Mouse (Mus musculus): ENCODE results near the gene Notch2. TPM values are rescaled to one million over a fixed set of nuclear protein-coding genes. Genes with fewer than 3 reads are reported as not detected.

Gene Notch2
- polyA plus RNA-seq, 1 experiment from 2014 or later, result 10.8 TPM

DNA sequence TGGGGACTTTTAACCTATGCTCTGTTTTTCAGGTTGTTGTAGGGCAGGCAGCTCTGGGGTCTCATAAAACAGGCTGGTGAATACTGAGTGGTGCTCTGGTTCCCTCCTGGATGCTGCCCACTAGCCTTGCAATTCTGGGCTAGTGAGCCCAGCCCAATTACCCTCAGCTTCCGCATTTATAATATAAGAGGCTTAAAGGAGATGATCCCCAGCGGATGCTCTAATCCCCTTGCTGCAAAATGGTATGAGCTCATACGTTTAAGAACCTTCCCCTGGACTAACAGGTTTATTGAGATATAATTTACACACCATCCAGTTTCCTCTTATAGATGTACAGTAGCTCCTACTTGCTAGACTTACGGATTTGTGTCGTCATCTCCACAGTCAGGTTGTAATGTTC is 64.5 kb downstream of the Notch2 start:
- Histone ChIP-seq H3K36me3 (ENCODE audit: control insufficient read depth, insufficient read depth, low read length) (0 out of 2 replicates have a peak, but pooled peaks cover 2% of the 10 kb centered on the region), H3K4me2 (ENCODE audit: low read length) (no peak overlapping the region), H3K4me1 (ENCODE audit: control insufficient read depth, insufficient read depth, low read length) (0 out of 2 replicates have a peak, but pooled peaks cover 3% of the 10 kb centered on the region), H3K4me3 (replicated peaks; ENCODE audit: low read depth, low read length) (no peak overlapping the region), H3K27ac (replicated peaks; ENCODE audit: low read depth, low read length) (no peak overlapping the region), H3K9ac (replicated peaks; ENCODE audit: low read length) (no peak overlapping the region), H3K9me3 (ENCODE audit: control insufficient read depth, low read length) (no peaks in the 10 kb centered on the region), H3K27me3 (ENCODE audit: control insufficient read depth, insufficient read depth, low read length) (no peaks in the 10 kb centered on the region)
- DNase-seq (peak; percentile 42), ATAC-seq (ENCODE audit: low FRiP score, low TSS enrichment) (no peak)
- WGBS, result 58% methylated on average over 5 of the region's 5 CpGs

DNA sequence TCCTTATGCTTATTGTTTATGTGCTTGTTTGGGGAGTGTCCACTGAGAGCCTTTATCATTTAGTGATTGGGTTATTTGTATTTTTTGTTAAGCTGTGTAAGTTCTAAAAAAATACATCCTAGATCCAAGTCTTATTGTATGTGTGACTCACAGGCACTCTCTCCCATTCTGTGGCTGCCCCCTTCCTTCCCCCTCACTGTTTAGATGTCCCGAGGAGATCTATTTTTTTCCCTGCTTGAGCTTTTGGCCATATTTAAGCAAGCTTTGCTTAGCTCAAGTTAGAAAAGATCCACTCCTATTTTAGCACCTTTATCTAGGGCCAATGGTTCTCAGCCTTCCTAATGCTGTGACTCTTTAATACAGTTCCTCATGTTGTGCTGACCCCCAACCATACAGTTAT is 65.5 kb downstream of the Notch2 start:
- Histone ChIP-seq H3K36me3 (ENCODE audit: control insufficient read depth, insufficient read depth, low read length) (0 out of 2 replicates have a peak, but pooled peaks cover 2% of the 10 kb centered on the region), H3K27me3 (ENCODE audit: control insufficient read depth, insufficient read depth, low read length) (no peaks in the 10 kb centered on the region), H3K27ac (replicated peaks; ENCODE audit: low read depth, low read length) (no peak overlapping the region), H3K9me3 (ENCODE audit: control insufficient read depth, low read length) (no peaks in the 10 kb centered on the region), H3K4me2 (ENCODE audit: low read length) (no peak overlapping the region), H3K4me1 (ENCODE audit: control insufficient read depth, insufficient read depth, low read length) (0 out of 2 replicates have a peak, but pooled peaks cover 3% of the 10 kb centered on the region), H3K9ac (replicated peaks; ENCODE audit: low read length) (no peak overlapping the region), H3K4me3 (replicated peaks; ENCODE audit: low read depth, low read length) (no peak overlapping the region)
- 94% methylated on average over 1 of the region's 1 CpGs for WGBS
- DNase-seq, result no peak
- no peak for ATAC-seq (ENCODE audit: low FRiP score, low TSS enrichment)

DNA sequence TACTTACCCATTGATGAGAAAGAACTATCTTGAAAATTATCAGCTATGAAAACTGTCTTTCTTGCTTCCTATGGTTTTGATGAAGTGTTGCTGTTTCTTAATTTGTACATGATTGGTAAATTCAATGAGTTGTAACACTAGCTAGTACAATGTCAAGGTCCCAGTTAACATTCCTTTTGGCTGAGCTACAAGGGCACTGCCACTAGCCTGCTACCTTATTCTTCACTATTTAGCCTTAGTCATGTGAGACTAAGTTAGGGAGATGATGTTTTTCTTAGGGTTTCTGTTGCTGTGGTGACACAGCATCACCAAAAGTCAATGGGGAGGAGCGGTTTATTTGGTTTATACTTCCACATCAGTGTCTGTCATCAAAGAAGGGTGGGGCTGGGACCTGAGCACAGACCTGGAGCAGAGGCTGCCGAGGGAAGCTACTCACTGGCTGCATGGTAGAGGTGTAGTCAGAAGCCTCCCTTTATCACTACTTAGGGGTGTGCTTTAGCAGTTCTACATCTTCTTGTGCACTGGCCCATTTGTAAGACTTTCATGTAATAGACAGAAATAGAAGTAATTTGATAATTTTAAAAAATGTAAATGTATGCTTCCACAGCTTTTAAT is 66.4 kb downstream of the Notch2 start:
- H3K27ac ChIP-seq (replicated peaks; ENCODE audit: low read depth, low read length), result no peak overlapping the region
- H3K9me3 ChIP-seq (ENCODE audit: control insufficient read depth, low read length), result no peaks in the 10 kb centered on the region
- 88% methylated on average over 2 of the region's 2 CpGs for WGBS
- no peaks in the 10 kb centered on the region for H3K27me3 ChIP-seq (ENCODE audit: control insufficient read depth, insufficient read depth, low read length)
- no peak overlapping the region for H3K9ac ChIP-seq (replicated peaks; ENCODE audit: low read length)
- H3K4me1 ChIP-seq (ENCODE audit: control insufficient read depth, insufficient read depth, low read length), result 0 out of 2 replicates have a peak, but pooled peaks cover 3% of the 10 kb centered on the region
- no peak for DNase-seq
- H3K36me3 ChIP-seq (ENCODE audit: control insufficient read depth, insufficient read depth, low read length), result 0 out of 2 replicates have a peak, but pooled peaks cover 2% of the 10 kb centered on the region
- H3K4me3 ChIP-seq (replicated peaks; ENCODE audit: low read depth, low read length), result no peak overlapping the region
- H3K4me2 ChIP-seq (ENCODE audit: low read length), result no peak overlapping the region
- ATAC-seq (ENCODE audit: low FRiP score, low TSS enrichment), result no peak

DNA sequence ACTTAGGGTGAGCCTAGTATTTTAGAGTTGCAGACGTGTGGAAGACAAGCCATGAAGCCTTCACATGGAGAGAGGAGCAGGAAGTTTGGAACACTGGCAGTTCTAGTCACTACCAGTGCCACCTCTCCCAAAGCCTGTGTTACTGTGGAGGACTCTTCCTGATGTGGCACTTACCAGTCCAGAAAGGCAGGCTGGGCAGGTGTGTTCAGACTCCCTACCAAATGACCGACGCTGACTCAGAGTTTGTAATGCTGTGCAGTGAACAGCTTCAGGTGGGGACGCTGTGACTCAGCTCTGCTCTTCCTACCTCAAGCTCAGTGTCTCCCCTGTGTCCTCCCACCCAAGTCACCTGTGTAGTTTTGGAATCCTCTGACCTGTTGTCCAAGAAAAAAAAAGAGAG is 67.3 kb downstream of the Notch2 start:
- no peak overlapping the region for H3K27ac ChIP-seq (replicated peaks; ENCODE audit: low read depth, low read length)
- 92% methylated on average over 4 of the region's 4 CpGs for WGBS
- no peaks in the 10 kb centered on the region for H3K27me3 ChIP-seq (ENCODE audit: control insufficient read depth, insufficient read depth, low read length)
- ATAC-seq (ENCODE audit: low FRiP score, low TSS enrichment) (no peak), DNase-seq (no peak)
- H3K36me3 ChIP-seq (ENCODE audit: control insufficient read depth, insufficient read depth, low read length), result no peaks in the 10 kb centered on the region
- H3K9me3 ChIP-seq (ENCODE audit: control insufficient read depth, low read length), result no peaks in the 10 kb centered on the region
- no peak overlapping the region for H3K9ac ChIP-seq (replicated peaks; ENCODE audit: low read length)
- no peak overlapping the region for H3K4me2 ChIP-seq (ENCODE audit: low read length)
- H3K4me1 ChIP-seq (ENCODE audit: control insufficient read depth, insufficient read depth, low read length), result no peaks in the 10 kb centered on the region
- H3K4me3 ChIP-seq (replicated peaks; ENCODE audit: low read depth, low read length), result no peak overlapping the region

DNA sequence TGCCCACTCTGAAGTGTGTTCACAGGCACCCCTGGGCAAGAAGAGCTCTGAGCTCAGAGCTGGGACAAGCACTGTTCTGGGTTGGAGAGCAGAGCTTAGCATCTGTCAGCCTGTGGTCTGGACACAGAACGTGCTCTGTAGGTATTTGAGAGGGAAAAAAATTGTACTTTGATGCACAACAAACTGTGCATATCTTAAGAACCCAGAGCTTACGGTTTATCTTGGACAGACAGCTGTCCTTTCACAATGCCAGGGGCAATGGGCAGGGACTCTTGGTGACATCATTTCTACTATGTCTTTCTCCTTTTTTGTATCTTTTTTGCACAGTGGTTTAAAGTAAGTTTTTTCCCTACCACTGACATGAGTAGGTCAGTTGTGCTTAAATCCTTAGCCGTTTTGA is 68.9 kb downstream of the Notch2 start:
- Histone ChIP-seq H3K36me3 (ENCODE audit: control insufficient read depth, insufficient read depth, low read length) (no peaks in the 10 kb centered on the region), H3K27me3 (ENCODE audit: control insufficient read depth, insufficient read depth, low read length) (no peaks in the 10 kb centered on the region), H3K4me3 (replicated peaks; ENCODE audit: low read depth, low read length) (no peak overlapping the region), H3K4me2 (ENCODE audit: low read length) (no peak overlapping the region), H3K9ac (replicated peaks; ENCODE audit: low read length) (no peak overlapping the region), H3K4me1 (ENCODE audit: control insufficient read depth, insufficient read depth, low read length) (no peaks in the 10 kb centered on the region), H3K27ac (replicated peaks; ENCODE audit: low read depth, low read length) (no peak overlapping the region), H3K9me3 (ENCODE audit: control insufficient read depth, low read length) (no peaks in the 10 kb centered on the region)
- 90% methylated on average over 3 of the region's 3 CpGs for WGBS
- DNase-seq (no peak), ATAC-seq (ENCODE audit: low FRiP score, low TSS enrichment) (no peak)

DNA sequence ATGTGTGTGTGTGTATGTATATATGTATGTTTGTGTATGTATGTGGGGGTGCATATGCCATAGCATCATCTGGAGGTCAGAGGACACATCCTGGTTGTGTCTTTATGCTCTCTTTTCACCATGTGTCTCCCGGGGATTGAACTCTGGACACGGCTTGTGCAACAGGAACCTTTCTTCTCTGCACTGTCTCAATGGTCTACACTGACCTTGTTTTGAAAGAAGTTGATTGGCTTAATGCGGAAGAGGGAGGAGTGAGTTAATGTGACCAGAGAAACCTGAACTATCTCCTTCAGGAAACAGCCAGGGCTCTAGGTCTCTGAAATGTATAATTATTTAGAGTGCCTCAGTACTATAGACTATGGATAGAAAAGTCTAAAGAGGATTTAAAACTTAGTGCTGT is 69.6 kb downstream of the Notch2 start:
- ATAC-seq (ENCODE audit: low FRiP score, low TSS enrichment) (no peak), DNase-seq (no peak)
- Histone ChIP-seq H3K4me1 (ENCODE audit: control insufficient read depth, insufficient read depth, low read length) (no peaks in the 10 kb centered on the region), H3K9me3 (ENCODE audit: control insufficient read depth, low read length) (no peaks in the 10 kb centered on the region), H3K4me3 (replicated peaks; ENCODE audit: low read depth, low read length) (no peak overlapping the region), H3K27ac (replicated peaks; ENCODE audit: low read depth, low read length) (no peak overlapping the region), H3K9ac (replicated peaks; ENCODE audit: low read length) (no peak overlapping the region), H3K36me3 (ENCODE audit: control insufficient read depth, insufficient read depth, low read length) (no peaks in the 10 kb centered on the region), H3K27me3 (ENCODE audit: control insufficient read depth, insufficient read depth, low read length) (no peaks in the 10 kb centered on the region), H3K4me2 (ENCODE audit: low read length) (no peak overlapping the region)
- 87% methylated on average over 3 of the region's 3 CpGs for WGBS

DNA sequence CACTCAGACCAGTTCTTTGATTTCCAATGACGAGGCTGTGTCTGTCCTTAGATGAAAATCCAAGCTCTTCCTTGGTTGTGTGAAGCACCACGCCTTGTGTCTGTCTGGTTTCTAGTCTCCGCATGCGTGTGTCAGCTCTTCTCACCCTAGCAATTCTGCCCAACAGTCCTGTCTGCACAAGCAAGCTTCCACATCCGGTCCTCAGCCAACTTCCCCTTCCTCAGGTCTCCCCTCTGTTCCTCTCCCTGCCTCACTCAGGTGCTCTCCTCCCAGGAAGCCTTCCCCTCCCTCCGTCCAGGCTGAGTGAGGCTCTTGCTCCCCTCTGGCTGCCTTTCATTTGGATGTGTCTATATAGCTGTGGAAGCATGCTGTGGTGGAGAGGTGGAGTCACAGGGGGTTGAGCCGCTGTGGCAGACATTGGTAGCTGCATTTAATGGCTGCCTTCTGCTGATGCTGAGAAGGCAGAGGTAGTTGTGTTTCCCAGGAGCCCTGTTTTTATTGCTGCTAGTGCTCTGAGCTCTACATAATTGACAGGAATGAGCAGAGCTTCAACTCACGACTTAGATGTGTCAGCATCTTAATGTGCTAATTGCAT is 70.8 kb downstream of the Notch2 start:
- ATAC-seq (ENCODE audit: low FRiP score, low TSS enrichment), result no peak
- no peak overlapping the region; the same call in 1 of the 2 replicates for H3K27ac ChIP-seq (replicated peaks; ENCODE audit: low read depth, low read length)
- WGBS, result 75% methylated on average over 8 of the region's 8 CpGs

DNA sequence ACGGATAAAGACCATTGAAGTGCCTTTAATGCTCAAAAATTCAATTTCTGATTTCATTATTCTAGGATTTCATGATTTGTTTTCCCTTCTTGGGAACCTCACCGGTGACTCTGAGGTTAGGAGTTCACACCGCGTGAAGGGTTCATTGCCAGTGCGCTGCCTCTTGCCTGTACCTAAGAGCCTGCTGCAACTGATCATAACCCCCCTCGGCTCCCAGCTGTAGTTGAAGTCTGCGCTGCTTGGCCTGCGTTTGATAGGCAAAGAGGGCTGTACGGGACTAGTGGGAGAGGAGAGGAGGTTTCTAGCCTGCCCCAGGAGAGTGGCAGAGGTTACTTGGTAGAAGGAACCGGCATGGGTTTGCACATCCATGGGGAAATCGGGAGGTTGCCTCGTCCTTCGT is 71.5 kb downstream of the Notch2 start:
- H3K4me3 ChIP-seq (replicated peaks; ENCODE audit: low read depth, low read length), result no peak overlapping the region
- 87% methylated on average over 13 of the region's 13 CpGs for WGBS
- H3K27me3 ChIP-seq (ENCODE audit: control insufficient read depth, insufficient read depth, low read length), result no peaks in the 10 kb centered on the region
- ATAC-seq (ENCODE audit: low FRiP score, low TSS enrichment) (no peak), DNase-seq (no peak)
- H3K4me2 ChIP-seq (ENCODE audit: low read length), result no peak overlapping the region
- no peaks in the 10 kb centered on the region for H3K9me3 ChIP-seq (ENCODE audit: control insufficient read depth, low read length)
- H3K36me3 ChIP-seq (ENCODE audit: control insufficient read depth, insufficient read depth, low read length), result no peaks in the 10 kb centered on the region
- no peaks in the 10 kb centered on the region for H3K4me1 ChIP-seq (ENCODE audit: control insufficient read depth, insufficient read depth, low read length)
- H3K27ac ChIP-seq (replicated peaks; ENCODE audit: low read depth, low read length), result no peak overlapping the region
- H3K9ac ChIP-seq (replicated peaks; ENCODE audit: low read length), result no peak overlapping the region

More for the DNA sequence above, 70.8 kb downstream of the Notch2 start:
- no peaks in the 10 kb centered on the region for H3K4me1 ChIP-seq (ENCODE audit: control insufficient read depth, insufficient read depth, low read length)
- no peaks in the 10 kb centered on the region for H3K36me3 ChIP-seq (ENCODE audit: control insufficient read depth, insufficient read depth, low read length)
- DNase-seq, result no peak
- no peak overlapping the region for H3K9ac ChIP-seq (replicated peaks; ENCODE audit: low read length)
- H3K9me3 ChIP-seq (ENCODE audit: control insufficient read depth, low read length), result no peaks in the 10 kb centered on the region
- H3K4me2 ChIP-seq (ENCODE audit: low read length), result no peak overlapping the region
- H3K27me3 ChIP-seq (ENCODE audit: control insufficient read depth, insufficient read depth, low read length), result no peaks in the 10 kb centered on the region
- H3K4me3 ChIP-seq (replicated peaks; ENCODE audit: low read depth, low read length), result no peak overlapping the region

DNA sequence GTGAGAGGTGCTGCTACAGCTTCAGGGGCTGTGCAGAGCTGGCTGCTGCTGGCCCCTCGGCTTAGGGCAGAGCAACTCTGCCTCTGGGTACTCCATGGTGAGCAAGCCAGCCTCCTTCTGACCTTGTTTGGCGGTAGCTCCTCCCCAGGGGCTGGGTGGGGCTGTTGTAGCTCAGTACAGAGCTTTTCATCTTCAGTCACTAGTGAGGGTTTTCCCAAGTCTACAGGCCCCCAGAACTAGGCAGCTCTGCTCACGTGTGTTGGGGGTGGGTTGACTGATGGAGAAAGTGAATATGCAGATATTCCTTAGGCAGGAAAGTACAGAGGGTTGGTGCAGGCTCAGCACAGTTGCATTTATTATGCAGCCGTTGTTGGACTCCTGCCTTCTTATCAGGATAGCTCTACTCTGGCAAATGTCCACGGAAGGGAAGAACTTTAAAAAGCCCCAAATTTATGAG is 72.5 kb downstream of the Notch2 start:
- Histone ChIP-seq H3K4me3 (replicated peaks; ENCODE audit: low read depth, low read length) (no peak overlapping the region), H3K27me3 (ENCODE audit: control insufficient read depth, insufficient read depth, low read length) (no peaks in the 10 kb centered on the region), H3K9me3 (ENCODE audit: control insufficient read depth, low read length) (no peaks in the 10 kb centered on the region), H3K4me2 (ENCODE audit: low read length) (no peak overlapping the region), H3K9ac (replicated peaks; ENCODE audit: low read length) (no peak overlapping the region), H3K27ac (replicated peaks; ENCODE audit: low read depth, low read length) (no peak overlapping the region), H3K36me3 (ENCODE audit: control insufficient read depth, insufficient read depth, low read length) (no peaks in the 10 kb centered on the region), H3K4me1 (ENCODE audit: control insufficient read depth, insufficient read depth, low read length) (no peaks in the 10 kb centered on the region)
- 48% methylated on average over 5 of the region's 5 CpGs for WGBS
- no peak for ATAC-seq (ENCODE audit: low FRiP score, low TSS enrichment)
- DNase-seq, result no peak

All from midbrain, embryonic 14.5 days (tissue).